Mouse (Mus musculus) ovary, adult 18-20 months (tissue): ENCODE data around the gene Ccdc158.
A peak's percentile ranks its signal among the peaks of the same experiment; 100 is the strongest.

Experiments used
- DNase-seq: peaks from one replicate; pipeline ENCODE4 v3.0.0; 2022; ENCODE audit warnings: low spot score, mixed read lengths

The Ccdc158 gene

GRCm38 (mm10) chr5:92674859-92675573 lies at the start of gene Ccdc158:
Ccdc158 (minus strand) TSS chr5:92675271.
- DNase-seq = peak; percentile 80

- no peak for DNase-seq
Observed at GRCm38 (mm10) chr5:92721610-92722009, 46.5 kb upstream of the Ccdc158 start.

- DNase-seq = no peak
Observed at GRCm38 (mm10) chr5:92718856-92719255, 43.8 kb upstream of the Ccdc158 start.

GRCm38 (mm10) chr5:92717666-92718360 lies 42.7 kb upstream of the Ccdc158 start:
- DNase-seq = no peak

- DNase-seq = no peak
Observed at GRCm38 (mm10) chr5:92715890-92716289, 40.8 kb upstream of the Ccdc158 start.

- DNase-seq = no peak
Observed at GRCm38 (mm10) chr5:92715319-92715718, 40.2 kb upstream of the Ccdc158 start.

- DNase-seq = no peak
Observed at GRCm38 (mm10) chr5:92714886-92715285, 39.8 kb upstream of the Ccdc158 start.

- no peak for DNase-seq
Observed at GRCm38 (mm10) chr5:92712621-92713395, 37.7 kb upstream of the Ccdc158 start.

- DNase-seq = no peak
Observed at GRCm38 (mm10) chr5:92711666-92712290, 36.7 kb upstream of the Ccdc158 start.

- DNase-seq = no peak
Observed at GRCm38 (mm10) chr5:92710779-92711178, 35.7 kb upstream of the Ccdc158 start.

GRCm38 (mm10) chr5:92707921-92708491 lies 32.9 kb upstream of the Ccdc158 start:
- DNase-seq = no peak

- no peak for DNase-seq
Observed at GRCm38 (mm10) chr5:92703671-92704070, 28.6 kb upstream of the Ccdc158 start.

- no peak for DNase-seq
Observed at GRCm38 (mm10) chr5:92701750-92702149, 26.7 kb upstream of the Ccdc158 start.

- DNase-seq = no peak
Observed at GRCm38 (mm10) chr5:92698837-92699529, 23.9 kb upstream of the Ccdc158 start.

- DNase-seq = no peak
Observed at GRCm38 (mm10) chr5:92698131-92698836, 23.2 kb upstream of the Ccdc158 start.

- no peak for DNase-seq
Observed at GRCm38 (mm10) chr5:92694316-92694995, 19.4 kb upstream of the Ccdc158 start.

GRCm38 (mm10) chr5:92693744-92694143 lies 18.7 kb upstream of the Ccdc158 start:
- DNase-seq = no peak

- no peak for DNase-seq
Observed at GRCm38 (mm10) chr5:92692206-92693007, 17.3 kb upstream of the Ccdc158 start.

GRCm38 (mm10) chr5:92688569-92688968 lies 13.5 kb upstream of the Ccdc158 start:
- DNase-seq = no peak
